Mouse (Mus musculus): ENCODE results near the gene Tbc1d17.
A peak's percentile ranks its signal among the peaks of the same experiment; 100 is the strongest.

Tbc1d17 gene

GRCm38 (mm10) chr7:44868919-44869696, 20.2 kb upstream of the Tbc1d17 start:
- no peak for DNase-seq (ENCODE audit: low read depth in 1 of 2, low spot score in 2 of 2)

DNA sequence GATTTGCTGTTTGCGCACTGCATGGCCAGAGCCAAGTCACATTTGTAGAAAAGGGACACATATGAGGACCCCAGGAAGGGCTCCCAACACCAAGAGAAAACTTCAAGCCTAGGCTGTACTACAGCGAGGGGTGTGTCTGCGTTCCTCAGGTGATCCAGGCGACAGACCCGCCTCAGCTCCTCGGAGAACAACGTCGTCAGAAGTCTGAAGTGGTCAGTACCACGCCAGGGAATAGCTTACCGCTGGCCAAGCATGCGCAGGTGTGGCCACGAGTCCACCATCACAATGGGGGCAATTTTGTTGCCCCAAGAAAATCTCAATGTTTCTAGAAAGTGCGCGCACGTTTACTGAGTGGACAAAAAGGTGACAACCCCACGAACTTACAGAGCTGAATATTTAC, 19.6 kb upstream of the Tbc1d17 start:
- DNase-seq (ENCODE audit: low read depth in 1 of 2, low spot score in 2 of 2): no peak

GRCm38 (mm10) chr7:44867802-44868201, 18.9 kb upstream of the Tbc1d17 start:
- DNase-seq (ENCODE audit: low read depth in 1 of 2, low spot score in 2 of 2): no peak

DNA sequence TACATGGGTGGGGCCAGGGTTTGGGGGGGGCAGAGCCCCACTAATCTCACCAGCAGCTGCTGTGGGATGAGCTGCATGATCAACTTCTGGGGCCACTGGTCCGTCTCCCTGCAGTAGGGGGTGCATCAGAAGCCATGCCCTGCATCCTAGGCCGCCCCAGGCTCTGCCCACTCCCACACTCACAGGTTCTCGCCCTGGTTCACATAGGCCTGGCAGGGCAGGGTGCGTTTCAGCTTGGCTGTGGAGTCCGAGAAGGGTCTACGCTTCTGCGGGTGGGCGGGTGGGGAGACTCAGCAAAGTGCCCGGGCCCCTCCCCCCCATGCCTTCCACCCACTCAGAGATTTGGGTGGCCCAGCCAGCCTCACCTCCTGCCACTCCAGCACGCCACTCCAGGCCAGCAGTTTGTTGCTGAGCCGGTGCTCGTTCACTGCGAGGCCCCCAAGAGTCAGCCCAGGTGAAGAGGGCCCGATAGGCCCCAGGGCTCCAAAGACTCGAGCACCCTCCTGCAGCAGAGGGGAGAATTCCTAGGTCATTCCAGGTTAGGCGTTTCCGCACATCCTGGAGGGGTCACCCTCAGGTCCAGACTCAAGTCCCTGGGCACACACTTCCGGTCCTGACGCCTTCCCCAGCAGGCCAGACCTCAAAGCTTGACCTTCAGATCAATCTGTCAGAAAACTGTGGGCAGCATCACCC, 18.3 kb upstream of the Tbc1d17 start:
- DNase-seq (ENCODE audit: low read depth in 1 of 2, low spot score in 2 of 2): no peak

- peak in 1 of 2 experiments; percentile 52 for DNase-seq (ENCODE audit: low read depth in 1 of 2, low spot score in 2 of 2)
Measured at GRCm38 (mm10) chr7:44866276-44867009, 17.6 kb upstream of the Tbc1d17 start.

DNA sequence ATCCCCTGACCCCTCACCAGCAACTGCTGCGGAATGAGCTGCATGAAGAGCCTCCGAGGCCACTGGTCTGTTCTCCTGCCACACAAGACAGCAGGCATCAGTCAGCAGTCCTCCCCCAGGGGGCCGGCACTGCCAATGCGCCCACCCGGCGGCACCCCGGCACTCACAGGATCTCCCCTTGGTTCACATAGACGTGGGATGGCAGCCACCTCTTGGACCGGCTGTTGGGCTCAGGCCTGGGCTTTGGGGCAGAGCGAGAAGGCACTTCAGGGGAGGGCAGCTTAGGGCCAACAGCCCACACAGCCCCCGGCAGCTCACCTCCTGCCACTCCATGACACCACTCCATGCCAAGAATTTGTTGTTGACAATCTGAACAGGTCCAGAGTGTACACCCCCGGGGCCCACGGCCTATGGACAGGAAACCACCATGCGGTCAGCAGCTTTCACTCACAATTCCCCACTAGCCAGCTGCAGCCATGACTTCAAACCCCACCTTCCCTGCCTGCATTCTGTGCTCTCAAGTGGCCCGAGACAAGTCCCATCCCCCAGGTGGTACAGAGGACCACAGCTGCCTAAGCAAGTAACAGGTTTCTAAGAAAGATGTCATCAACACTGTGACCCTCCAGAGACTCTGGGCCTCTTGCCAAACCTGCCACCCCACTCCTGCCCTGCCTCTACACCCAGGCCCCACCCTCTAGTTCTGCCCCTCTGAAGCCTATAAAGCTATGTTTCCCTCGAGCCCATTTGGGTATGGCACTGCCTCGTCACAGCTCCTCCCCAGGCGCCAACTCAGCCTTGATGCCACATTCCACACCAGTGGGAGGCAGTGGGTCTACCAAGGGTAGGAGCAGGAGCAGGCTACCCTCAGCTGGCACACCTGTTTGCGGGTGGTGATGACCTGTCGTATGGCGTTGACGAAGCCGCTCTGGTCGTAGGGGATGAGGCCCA, 16.0 kb upstream of the Tbc1d17 start:
- no peak for DNase-seq (ENCODE audit: low read depth in 1 of 2, low spot score in 2 of 2)

DNA sequence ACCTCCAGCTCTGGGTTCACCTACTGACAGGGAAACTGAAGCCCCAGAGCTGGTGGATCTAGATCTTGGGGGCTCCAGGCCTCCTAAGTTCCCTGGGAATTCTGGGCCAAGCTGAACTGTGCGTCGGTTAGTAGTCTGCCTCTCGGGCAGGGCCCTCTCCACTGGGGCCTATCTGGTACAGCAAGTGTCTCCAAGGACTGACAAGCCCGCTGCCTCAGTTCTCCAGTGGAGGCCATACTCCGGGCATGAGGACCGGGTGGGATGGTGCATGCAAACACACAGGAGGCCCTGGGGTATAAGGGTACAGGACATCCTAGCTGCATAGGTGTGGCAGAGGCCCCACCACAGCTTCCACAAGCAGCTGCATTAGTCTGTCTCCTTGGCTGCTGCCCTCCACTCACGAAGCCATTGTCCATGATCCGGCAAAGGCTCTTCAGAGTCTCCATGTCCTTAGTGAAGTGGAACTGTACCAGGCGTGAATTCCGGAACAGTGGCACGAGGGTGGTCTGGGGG, 15.2 kb upstream of the Tbc1d17 start:
- no peak for DNase-seq (ENCODE audit: low read depth in 1 of 2, low spot score in 2 of 2)

DNA sequence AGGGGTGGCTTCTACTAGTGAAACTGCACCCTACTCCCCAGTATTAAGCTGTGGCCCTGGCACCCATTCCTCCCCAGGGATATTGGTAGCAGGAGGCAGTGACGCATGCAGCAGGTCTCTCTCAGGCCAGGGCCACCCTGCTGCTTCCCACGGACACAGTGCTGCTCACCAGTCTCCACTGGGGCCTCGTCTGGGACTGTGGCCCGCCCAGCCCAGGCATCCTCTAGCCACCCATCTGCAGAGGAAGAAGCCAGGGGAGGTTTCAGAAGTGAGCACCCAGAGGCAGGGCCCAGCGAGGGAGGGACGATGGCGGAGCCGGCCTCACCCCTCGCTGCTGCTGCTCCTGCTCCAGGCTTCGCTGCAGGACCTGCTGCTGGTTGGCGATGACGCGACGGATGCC, 14.3 kb upstream of the Tbc1d17 start:
- DNase-seq (ENCODE audit: low read depth in 1 of 2, low spot score in 2 of 2): no peak

- DNase-seq (ENCODE audit: low read depth in 1 of 2, low spot score in 2 of 2): no peak
Measured at GRCm38 (mm10) chr7:44862434-44862833, 13.6 kb upstream of the Tbc1d17 start.

DNA sequence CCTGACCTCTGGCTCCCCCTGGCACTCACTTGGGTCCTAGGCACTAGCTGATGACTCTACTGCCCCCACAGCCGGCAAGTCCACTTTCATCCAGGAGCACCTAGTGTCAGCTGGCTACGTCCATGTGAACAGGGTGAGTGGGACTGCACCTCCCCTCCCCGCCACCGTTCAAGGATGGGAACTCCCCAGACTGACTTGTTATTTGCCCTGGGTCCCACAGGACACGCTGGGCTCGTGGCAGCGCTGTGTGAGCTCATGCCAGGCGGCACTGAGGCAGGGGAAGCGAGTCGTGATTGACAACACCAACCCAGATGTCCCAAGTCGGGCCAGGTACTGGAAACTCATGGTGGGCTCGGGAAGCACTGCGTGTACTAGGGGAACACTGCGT, 12.5 kb upstream of the Tbc1d17 start:
- DNase-seq (ENCODE audit: low read depth in 1 of 2, low spot score in 2 of 2): no peak

DNA sequence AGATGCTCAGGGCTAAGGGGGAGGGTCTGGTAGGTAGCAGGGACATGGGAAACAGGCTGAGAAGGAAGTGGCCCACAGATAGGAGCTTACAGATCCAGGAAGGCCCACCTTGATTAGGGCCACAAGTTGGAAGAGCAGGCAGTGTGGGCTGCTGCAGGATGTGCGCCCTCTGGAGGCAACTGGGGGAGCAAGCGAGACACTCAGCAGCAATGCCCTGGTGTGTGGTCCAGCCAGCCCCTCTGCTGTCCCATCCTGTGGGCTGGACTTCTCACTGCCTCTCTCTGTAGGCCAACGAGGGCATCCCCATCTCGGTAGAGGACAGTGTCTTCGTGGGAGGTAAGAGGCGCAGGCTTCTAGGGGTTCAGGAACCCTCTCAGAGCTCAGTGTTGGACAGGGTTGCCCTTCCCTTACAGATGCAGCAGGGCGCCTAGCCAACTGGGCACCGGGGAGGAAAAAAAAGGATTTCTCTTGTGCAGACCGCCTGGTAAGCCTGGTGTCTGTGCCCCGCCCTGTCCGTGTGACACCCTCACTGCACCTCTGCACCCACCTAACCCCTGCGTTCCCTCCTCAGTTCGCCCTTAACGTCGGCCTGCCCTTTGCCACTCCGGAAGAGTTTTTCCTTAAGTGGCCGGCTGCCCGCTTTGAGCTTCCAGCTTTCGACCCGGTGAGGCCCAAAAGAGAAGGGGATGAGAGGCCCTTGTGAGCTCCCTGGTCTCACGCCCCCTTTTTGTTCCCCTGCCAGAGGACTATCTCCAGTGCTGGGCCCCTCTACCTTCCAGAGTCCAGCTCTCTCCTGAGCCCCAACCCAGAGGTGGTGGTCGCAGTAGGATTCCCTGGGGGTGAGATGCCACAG, 11.9 kb upstream of the Tbc1d17 start:
- DNase-seq (ENCODE audit: low read depth in 1 of 2, low spot score in 2 of 2): peak in 1 of 2 experiments; percentile 33

DNA sequence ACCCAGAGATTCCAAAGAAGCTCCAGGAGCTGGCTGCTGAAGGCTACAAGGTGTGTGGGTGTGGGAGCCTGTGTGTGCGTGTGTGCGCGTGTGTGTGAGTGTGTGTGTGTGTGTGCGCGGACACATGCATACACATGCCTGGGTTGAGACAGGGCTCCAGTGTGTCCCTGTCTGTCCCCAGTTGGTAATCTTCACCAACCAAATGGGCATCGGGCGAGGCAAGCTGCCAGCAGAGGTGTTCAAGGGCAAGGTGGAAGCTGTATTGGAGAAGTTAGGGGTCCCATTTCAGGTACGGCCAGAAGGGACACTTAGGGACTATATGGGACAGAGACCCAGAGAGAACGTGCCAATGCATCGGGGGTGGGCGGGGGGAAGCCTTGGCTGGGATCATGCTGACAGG, 11.0 kb upstream of the Tbc1d17 start:
- DNase-seq (ENCODE audit: low read depth in 1 of 2, low spot score in 2 of 2): no peak

GRCm38 (mm10) chr7:44857905-44858304, 9.0 kb upstream of the Tbc1d17 start:
- DNase-seq (ENCODE audit: low read depth in 1 of 2, low spot score in 2 of 2): no peak

GRCm38 (mm10) chr7:44857042-44857552, 8.2 kb upstream of the Tbc1d17 start, which contains the start of gene Pnkp:
Gene Pnkp, plus strand, starts transcription at chr7:44857139.
- DNase-seq (ENCODE audit: low read depth in 1 of 2, low spot score in 2 of 2): peak; percentile 84 to 91

DNA sequence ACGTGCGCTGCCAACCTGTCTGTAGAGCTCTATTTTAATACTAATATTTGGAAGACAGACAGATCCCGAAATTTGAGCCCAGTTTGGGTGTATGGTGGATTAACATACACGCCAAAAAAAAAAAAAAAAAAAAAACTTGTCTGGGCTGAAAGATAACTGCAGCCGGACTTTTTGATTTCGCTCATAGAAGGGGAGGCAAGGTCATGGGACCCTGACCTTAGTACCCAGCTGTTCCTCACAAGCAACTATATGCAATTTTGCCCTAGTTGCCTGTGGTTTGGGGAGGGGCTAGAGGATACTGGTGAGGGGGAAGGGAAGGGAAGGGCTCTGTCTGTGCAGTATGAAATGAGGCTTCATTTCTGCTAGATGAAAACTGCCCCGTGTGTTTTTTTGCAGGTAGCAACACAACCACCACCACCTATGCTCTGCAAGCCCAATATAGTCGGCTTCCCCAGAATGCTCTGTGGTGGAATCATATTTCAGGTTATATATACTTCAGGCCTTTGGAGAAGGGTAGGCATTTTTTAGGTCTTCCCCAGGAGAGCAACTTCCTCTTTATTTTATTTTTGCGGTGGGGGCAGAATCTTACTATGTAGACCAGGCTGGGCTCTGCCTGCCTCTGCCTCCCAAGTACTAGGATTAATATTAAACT, 7.5 kb upstream of the Tbc1d17 start:
- DNase-seq (ENCODE audit: low read depth in 1 of 2, low spot score in 2 of 2): no peak

DNA sequence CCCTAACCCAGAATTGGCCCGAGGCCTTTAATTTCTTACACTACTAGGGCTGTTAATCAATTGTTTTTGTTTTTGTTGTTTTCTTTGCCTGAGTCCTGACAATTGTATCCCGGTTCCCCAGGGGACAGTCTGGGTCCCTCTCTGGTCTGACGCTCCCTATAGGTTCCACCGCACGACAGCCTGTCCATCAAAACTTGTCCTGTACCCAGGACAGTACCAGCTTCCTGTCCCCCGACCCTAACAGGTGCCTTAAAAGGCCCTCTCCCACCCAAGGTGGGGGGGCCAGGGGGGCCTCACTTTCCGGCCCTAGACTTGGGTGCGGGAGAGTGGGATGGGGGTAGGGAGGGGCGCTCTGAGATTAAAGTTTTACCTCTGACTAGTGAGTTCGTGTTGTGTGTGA, 6.2 kb upstream of the Tbc1d17 start:
- DNase-seq (ENCODE audit: low read depth in 1 of 2, low spot score in 2 of 2): no peak

GRCm38 (mm10) chr7:44854356-44855031, 5.6 kb upstream of the Tbc1d17 start:
- DNase-seq (ENCODE audit: low read depth in 1 of 2, low spot score in 2 of 2): peak; percentile 42 to 66

DNA sequence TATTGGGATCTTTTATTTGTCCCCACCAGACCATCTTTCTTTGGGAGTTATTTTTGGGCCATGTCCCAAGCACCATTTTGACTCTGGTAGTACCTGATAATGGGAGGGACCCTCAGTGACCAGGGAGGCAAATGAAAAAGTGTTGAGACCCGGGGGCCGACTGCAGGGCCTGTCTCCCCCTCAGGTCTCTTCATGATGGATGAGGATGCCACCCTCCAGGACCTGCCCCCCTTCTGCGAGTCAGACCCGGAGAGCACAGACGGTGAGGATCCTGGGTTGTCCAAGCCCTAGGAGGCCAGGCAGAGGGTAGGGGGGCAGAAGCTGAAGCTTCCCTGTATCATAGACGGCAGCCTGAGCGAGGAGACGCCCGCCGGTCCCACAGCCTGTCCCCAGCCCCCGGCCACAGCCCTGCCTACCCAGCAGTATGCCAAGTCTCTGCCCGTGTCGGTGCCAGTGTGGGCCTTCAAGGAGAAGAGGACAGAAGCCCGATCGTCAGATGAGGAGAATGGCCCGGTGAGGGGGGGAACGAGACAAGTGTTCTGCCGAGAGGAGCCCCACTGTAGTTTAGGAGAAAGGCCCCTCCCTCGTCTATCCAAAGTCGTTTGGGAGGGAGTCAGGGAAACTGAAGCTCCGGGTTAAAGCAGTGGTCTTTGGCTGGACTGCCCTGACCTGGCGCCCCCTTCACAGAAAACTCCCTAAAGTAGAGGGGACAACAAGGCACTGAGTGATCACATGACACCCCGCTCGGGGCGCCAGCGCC, 4.9 kb upstream of the Tbc1d17 start:
- DNase-seq (ENCODE audit: low read depth in 1 of 2, low spot score in 2 of 2): no peak

Measured in monocyte, adult 2 months (primary cell).